Mouse (Mus musculus) kidney, adult 2 months (tissue): ENCODE results near the gene Mtcl1.

Experiments used
- CTCF ChIP-seq: fragments of 200-500 bp; conservative IDR thresholded peaks from 2 replicates; pipeline ENCODE4 v1.5.1; 2011; ENCODE audit warnings: low read depth, mild to moderate bottlenecking, control low read depth, low read length, moderate library complexity, mixed read lengths; ENCODE audit not compliant: insufficient read depth, insufficient read length
- POLR2A ChIP-seq: fragments of 200-500 bp; IDR thresholded peaks from one replicate; pipeline ENCODE4 v1.6.1; 2011; ENCODE audit warnings: low read depth, low read length, control low read depth

DNA sequence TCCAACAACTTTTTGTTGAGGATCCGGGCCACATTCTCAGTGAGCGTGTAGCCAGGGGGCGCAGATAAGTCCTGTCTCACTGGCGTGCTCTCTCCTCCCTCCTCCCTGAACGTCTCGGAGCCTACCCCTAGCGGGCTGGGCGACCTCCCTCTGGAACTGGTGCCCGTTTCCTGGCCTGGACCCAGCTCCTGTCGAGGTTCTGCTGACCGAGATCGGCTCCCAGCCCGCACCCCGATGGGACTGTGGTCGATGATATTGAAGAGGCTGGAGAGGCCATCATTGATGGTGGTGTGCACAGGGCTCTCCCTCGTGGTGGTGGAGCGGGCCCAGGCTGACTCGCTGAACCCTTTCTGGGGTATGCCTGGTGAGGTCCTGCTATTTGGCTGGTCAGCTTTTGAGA, 106.6 kb downstream of the Mtcl1 start:
- TF ChIP-seq CTCF = no peak
- TF ChIP-seq POLR2A = no peak
